Mouse (Mus musculus): ENCODE measurements around the gene Kcne1l. TPM values are rescaled to one million over a fixed set of nuclear protein-coding genes. Genes with fewer than 3 reads are reported as not detected.

Kcne1l gene
- total RNA-seq (2021): 0.22 and 1.0 TPM in 2 replicates
- long read RNA-seq, experiment 1: 0 reads
- long read RNA-seq, experiment 2, partial matches to known transcripts: 0 of 1 reads
- long read RNA-seq, experiment 2, other reads (novel, unspliced or antisense): 0 of 1 reads

DNA sequence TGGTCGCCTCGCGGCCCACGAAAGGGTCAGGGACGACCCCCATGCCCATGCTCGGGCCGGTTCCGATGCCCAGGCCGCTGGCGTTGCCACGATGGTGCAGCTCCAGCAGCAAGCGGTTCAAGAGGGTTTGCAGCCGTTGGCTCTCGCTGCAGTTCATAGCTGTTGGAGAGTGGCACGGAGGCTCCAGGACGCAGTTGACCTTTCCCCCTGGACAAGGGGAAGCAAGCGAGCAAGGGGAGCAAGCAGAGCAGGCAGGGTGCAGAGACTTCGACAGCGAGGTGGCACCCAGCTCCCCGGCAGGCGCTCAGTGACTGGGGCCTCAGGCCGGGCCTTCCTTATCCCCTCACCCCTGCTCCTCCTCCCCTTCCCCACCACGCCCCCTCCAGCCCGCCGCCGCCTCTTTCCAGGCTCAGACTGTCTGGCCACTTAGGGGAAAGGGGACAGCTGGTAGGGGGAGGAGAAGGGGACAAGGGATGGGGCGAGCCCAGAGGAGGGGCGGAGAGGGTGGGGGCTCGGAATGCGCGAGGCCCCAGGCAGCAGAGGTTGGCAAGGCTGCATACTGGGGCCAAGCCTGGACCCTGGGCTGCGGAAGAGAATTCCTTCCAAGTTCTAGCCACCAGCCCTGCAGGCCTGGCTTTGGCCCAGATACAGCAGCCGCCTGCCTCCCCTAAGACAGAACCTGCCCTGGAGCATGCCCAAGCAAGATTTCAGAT is at the start of gene Kcne1l:
Gene Kcne1l, minus strand, starts transcription at position 426 of the 713 bp plus-strand sequence.
- DNase-seq: no peak

DNA sequence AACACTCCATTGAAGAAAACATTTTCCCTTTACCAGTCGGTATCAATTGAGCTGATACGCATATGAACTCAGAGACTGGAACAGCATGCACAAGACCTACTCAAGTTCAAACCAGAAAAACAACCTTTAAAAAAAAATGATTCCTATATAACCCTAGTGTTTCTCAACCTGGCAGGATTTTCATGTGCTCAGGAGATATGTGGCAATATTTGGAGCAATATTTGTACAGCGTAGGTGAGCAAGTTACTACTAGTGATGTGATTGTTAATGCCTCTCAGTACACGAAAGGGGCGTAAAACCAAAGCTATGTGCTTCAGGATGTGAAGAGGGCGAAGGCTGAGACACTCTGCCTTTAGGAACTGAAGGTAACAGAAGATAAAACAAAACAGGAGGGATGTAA is 30.1 kb upstream of the Kcne1l start:
- no peak for DNase-seq

- no peak for DNase-seq
These were observed 29.4 kb upstream of the Kcne1l start for GRCm38 (mm10) chrX:142335502-142335901.

GRCm38 (mm10) chrX:142325760-142326159 is 19.7 kb upstream of the Kcne1l start:
- no peak for DNase-seq

DNA sequence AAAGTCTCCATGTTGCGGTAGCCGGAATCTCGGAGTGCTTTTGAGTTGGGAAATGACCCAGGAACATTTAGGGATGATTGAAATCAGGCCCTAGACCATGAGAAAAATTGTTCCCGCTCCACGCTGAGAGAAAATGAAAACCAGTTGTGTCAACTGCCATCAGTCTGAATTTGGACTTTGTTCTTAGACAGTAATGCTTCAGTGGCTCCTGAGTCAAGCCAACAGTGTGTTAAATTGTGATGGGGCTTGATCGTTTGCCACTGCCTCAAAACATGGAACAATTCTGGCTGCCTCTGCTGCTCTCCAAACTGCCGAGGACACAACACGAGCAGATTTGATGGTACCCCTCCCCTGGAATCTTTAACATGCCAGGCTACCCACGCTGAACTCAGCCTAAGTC is 10.0 kb upstream of the Kcne1l start:
- DNase-seq: no peak

- DNase-seq: no peak
These were observed 9.2 kb upstream of the Kcne1l start for GRCm38 (mm10) chrX:142315270-142315669.

DNA sequence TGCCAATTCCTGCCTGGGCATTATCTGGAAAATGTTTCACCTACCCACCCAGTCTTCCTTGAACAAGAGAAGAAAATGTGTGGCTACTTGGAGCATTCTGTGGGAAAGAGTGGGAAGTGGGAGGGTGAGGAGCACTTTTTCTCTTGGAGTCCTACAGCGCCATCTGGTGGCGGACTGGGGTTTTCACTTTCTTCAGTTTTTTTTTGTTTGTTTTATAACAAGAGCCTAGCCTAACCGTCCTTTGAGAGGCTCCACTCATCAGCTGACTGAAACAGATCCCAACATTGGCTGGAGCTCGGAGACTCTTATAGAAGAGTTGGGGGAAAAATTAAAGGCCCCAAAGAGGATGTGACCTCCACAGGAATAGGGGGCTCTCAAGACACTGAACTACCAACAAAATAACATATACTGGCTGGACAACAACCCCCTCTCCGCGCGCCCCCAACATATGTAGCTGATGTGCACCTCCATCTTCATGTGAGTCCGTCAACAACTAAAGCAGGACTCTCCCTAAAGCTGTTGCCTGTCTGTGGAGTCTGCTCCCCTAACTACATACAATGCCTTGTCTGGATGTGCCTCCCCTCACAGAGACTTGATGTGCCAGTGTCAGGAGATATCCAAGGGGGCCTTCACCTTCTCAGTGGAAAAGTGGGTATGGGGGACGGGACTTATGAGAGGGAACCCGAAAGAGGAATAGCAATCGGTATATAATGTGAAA is 8.4 kb upstream of the Kcne1l start:
- peak; percentile 75 for DNase-seq

DNA sequence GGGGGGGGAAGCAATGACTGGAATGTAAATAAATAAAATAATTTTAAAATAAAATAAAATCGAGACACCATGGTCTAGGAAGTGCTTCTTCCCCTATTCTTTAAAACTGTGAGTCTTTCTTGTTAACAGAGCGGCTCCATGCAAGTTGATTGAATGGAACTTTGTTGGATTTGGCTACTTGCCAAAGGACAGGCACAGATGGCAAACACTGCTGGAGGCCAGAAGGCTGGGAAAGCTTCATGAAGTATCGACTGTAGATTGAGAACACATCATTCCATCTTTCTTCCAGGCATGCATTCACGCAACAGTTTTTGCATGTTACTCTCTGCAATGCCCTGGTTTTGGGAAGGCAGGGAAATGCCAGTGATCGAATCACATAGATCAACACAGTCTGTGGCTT is 4.3 kb upstream of the Kcne1l start:
- no peak for DNase-seq

DNA sequence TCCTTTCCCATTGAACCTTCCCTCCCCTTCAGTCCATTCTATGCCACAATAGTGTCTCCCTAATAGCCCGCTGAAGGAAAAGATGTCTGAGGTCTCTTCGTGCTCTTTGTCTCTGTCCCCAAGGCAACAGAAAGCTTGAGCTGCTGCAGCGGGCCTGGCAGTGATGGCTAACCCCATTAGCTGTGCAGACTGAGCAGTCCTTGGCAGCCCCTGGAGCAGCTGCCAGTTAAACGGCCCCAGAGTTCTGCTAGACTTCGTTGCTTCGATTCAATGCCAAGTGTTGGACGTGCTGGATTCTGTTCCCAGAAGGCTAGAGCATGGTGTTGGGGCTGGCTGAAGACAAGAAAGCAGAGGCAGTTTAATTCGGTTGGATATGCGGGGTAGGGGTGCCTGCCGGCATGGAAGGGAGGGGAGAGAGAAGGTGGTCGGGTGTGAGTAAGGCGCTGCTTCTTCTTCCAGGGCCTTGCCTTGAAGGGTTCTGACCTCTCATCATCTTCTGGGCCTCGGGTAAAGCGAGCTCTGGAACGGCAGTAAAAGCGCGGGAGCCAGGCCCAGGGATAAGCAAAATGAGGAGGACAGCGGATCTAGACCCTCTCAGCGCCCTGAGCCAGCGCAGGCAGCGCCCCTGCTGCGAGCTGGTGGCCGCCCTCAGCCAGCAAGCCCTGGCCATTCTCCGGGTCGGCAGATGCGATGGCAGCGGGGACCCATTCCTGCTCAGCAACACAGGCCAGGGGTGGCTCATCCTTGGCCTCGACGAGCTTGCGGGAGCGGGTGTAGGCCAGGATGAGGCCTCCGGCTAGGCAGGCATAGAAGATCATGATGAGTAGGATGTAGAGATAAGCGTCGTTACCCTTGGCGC is 855 bp downstream of the Kcne1l start:
- DNase-seq: no peak

GRCm38 (mm10) chrX:142304592-142304991 is 1.5 kb downstream of the Kcne1l start:
- no peak for DNase-seq

DNA sequence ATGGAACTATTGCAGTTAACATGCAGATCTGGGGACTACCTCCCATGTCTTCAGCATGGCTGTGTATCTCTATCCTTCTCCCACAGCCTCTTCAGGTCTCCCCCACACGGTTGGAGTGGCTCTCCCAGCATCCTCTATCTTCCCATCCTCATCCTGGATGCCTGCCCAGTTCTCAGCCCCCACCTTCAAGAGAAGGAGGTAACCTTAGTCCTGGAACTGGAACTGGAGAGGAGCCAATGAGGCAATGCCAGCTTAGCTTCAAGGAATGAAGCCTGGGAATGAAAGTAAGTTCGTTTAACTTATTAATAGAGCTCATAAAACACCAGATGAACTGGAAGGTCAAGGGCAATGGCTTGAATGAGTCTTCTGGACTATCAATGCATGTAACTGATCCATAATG is 2.6 kb downstream of the Kcne1l start:
- DNase-seq: no peak

- DNase-seq: no peak
These were observed 20.2 kb downstream of the Kcne1l start for GRCm38 (mm10) chrX:142285905-142286304.

GRCm38 (mm10) chrX:142276573-142276972 is 29.5 kb downstream of the Kcne1l start:
- DNase-seq: no peak

DNA sequence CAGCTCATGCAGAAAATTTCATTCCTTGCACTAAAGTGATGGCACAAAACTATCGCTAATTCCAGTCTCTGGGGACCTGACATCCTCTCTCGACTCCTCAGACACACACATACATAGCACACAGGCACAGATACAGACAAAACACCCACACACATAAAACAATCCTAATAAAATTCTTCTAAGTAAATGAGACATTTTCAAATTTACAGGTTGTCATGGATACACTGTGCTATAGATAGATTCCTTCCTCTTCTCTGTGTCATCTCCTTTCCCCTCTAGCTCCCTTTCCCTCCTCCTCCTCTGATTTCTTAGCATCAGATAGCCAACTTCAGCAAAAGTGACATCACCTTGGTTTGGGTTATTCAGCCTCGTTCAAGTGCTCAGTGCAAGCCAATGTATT is 30.1 kb downstream of the Kcne1l start:
- DNase-seq: no peak

Other genes starting within 250 kb of the Kcne1l start
- gene Gucy2f, start 109.4 kb downstream of the Kcne1l start, total RNA-seq (2021): not detected in 2 replicates
- 14.6 and 18.0 TPM in 2 replicates for gene Nxt2, start 79.5 kb downstream of the Kcne1l start, total RNA-seq (2021)
- 192 and 227 TPM in 2 replicates for gene Acsl4, start 84.2 kb upstream of the Kcne1l start, total RNA-seq (2021)

Data from adrenal gland, postnatal 14 days (tissue).